Mouse (Mus musculus): ENCODE results near the gene Mrc2. TPM values are rescaled to one million over a fixed set of nuclear protein-coding genes. Genes with fewer than 3 reads are reported as not detected.

Mrc2 gene
- total RNA-seq, 2 experiments from 2014 or later = 27.6 to 28.0 TPM

- peak; percentile 57 for DNase-seq
These were observed 19.0 kb downstream of the Mrc2 start for GRCm38 (mm10) chr11:105311291-105311975.

GRCm38 (mm10) chr11:105312311-105312942, 20.0 kb downstream of the Mrc2 start:
- DNase-seq = no peak

- DNase-seq = peak; percentile 26
These were observed 20.7 kb downstream of the Mrc2 start for GRCm38 (mm10) chr11:105312972-105313632.

GRCm38 (mm10) chr11:105313633-105314014, 21.2 kb downstream of the Mrc2 start:
- DNase-seq = no peak

GRCm38 (mm10) chr11:105315296-105315695, 22.9 kb downstream of the Mrc2 start:
- DNase-seq = peak; percentile 32

- DNase-seq = no peak
These were observed 23.7 kb downstream of the Mrc2 start for GRCm38 (mm10) chr11:105316121-105316520.

- no peak for DNase-seq
These were observed 25.3 kb downstream of the Mrc2 start for GRCm38 (mm10) chr11:105317769-105318168.

- DNase-seq = no peak
These were observed 28.6 kb downstream of the Mrc2 start for GRCm38 (mm10) chr11:105321090-105321489.

GRCm38 (mm10) chr11:105323530-105323929, 31.1 kb downstream of the Mrc2 start:
- no peak for DNase-seq

GRCm38 (mm10) chr11:105327101-105327500, 34.7 kb downstream of the Mrc2 start:
- no peak for DNase-seq

GRCm38 (mm10) chr11:105329962-105330361, 37.5 kb downstream of the Mrc2 start:
- DNase-seq = no peak

GRCm38 (mm10) chr11:105331129-105331528, 38.7 kb downstream of the Mrc2 start:
- no peak for DNase-seq

- peak; percentile 83 for DNase-seq
These were observed 39.3 kb downstream of the Mrc2 start for GRCm38 (mm10) chr11:105331732-105332131.

GRCm38 (mm10) chr11:105332468-105332867, 40.0 kb downstream of the Mrc2 start:
- peak; percentile 79 for DNase-seq

- DNase-seq = no peak
These were observed 41.6 kb downstream of the Mrc2 start for GRCm38 (mm10) chr11:105333867-105334670.

- DNase-seq = no peak
These were observed 46.4 kb downstream of the Mrc2 start for GRCm38 (mm10) chr11:105338596-105339390.

GRCm38 (mm10) chr11:105345284-105345683, 52.8 kb downstream of the Mrc2 start:
- peak; percentile 33 for DNase-seq

- DNase-seq = peak; percentile 91
These were observed 55.0 kb downstream of the Mrc2 start for GRCm38 (mm10) chr11:105347162-105348161.

GRCm38 (mm10) chr11:105348495-105348982, 56.1 kb downstream of the Mrc2 start:
- DNase-seq = no peak

GRCm38 (mm10) chr11:105349780-105350324, 57.4 kb downstream of the Mrc2 start:
- no peak for DNase-seq
